Mouse (Mus musculus) Muller cell, postnatal 12 days (primary cell): ENCODE data around the gene Il17re.

Experiments
- DNase-seq: peaks from one replicate; pipeline ENCODE4 v3.0.0-alpha.2; 2015; ENCODE audit errors: inconsistent ontology term

Gene Il17re

DNA sequence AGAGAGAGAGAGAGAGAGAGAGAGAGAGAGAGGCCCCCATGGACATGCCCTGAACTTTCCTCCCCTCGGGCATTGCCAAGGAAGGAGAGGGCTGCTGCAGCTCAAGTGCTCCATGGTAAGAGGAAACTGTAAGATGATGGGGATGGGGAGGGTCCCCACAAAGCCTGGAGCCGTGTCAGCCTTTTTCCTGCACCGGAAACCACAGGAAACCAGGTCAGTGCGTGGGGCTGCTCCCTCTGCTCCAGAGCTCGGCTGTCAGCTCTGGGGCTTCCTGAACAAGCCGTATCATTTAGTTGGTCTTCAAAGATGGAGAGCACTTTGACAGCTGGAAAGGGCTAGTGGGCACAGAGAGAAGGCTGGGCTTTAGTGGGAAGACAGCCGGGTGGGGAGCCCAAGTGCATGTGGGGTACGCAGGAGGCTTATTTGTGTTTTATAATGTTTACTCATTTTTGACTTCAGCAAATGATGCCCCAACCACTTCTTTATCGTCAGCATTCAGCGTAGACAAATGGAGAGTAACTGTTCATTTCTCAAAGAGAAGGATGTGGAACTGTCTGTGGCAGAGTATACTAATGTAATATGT is at the start of gene Il17re:
Gene Il17re (plus strand): TSS at position 533 of the 583 bp plus-strand sequence.
- no peak for DNase-seq

DNA sequence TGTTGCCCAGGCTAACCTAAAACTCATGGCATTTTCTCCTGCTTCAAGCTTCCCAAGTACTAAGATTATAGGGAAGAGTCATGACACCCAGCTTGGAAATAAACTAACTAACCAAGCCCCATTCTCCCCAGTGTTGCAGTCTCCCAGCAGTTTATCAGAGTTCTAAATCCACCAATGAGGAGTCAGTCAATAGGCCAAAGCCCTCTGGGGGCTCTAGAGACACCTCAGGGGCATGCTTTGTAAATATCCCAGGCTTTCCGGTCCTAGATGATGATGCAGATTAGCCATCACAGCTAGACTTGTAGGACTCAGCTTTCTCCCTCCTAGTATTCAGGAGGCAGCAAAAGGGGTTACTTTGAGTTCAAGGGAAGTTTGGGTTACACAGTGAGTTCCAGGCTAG is 48.3 kb upstream of the Il17re start:
- no peak for DNase-seq

DNA sequence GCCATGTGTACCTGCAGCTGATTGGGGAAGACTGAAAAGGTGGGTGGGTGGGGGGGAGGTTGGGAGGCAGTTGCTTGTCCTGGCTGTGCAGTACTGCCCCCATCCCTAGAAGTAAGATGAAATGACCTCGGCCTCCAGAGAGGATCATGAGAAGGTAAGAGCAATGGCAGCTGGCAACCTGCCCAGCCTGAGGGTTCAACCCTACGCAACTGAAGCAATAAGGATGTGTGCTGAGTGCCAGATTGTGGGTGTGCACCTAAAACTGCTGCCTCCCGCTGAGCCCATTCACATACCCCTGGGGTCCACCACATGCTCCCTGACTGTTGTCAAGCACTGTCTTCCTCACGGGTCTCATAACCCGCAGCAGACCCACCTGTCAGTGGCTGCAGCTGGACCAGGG is 41.9 kb upstream of the Il17re start:
- no peak for DNase-seq

DNA sequence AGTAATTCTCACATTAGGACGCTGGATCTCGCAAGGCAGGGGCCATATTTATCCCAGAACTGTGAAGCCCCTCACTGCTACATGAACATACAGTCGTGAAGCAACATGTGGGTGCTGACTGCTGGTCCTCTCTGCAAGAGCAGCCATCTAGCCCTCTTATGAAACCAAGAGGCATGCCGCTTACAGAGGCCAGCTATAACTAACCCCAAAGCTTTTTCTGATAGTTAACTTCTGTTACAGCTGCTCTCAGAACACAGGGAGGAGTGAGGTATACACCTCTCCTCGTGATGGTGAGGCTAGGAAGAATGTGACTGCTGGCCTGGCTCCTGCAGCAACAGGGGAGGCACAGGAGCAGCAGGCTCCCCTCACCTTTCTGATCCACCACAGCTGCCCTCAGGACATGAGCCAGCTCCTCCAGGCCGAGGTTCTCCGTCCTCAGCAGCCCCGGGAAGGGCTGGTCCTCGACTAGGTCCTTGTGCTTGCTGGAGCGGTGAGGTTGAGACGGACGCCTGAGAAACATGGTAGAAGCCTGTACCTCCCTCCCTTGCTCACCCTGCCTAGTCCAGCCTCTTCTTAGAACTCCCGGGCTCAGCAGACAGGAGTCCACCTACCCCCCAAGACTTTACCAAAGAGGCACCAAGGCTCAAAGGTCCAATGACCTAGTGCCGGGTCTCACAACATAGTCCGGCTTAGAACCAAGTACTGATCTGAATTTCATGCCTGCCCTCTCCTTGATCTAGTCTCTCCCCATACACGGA is 39.7 kb upstream of the Il17re start:
- DNase-seq = no peak

DNA sequence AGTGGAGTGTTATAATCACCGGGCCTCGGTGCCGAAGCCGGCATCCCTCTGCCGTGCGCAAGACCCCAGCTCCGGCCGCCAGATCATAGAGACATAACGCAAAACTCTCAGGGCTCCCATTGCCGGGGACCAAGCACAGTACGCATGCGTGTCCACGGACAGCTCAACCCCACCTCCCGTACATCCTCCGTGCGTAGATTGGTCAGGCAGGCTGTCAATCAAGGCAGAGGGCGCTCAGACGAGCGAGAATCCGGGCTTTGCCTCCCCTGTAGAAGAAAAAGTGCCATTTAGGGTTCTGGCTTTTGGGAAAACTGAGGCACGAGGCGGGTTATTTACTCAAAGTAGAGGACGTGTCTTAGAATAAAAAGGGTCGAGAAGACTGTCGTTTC is 39.1 kb upstream of the Il17re start, which contains the start of gene Rpusd3:
Gene Rpusd3 (minus strand): TSS at position 142 of the 389 bp plus-strand sequence.
- peak; percentile 90 for DNase-seq

DNA sequence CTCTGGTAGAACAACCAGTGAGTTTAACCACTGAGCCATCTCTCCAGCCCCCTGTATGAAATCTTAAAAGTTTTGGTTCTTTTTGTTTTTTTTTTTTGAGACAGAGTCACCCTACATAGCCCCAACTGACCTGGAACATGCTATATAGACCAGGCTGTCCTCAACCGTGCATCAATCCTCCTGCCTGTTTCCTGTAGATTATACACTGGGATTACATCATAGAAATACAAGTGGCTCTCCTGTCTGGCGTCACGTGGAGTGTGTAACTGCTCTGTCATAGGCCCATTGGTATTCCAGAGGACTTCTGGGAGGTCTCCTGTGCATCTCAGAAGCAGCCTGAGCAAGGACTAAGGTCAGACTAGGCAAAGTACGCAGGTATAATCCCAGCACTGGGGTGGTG is 35.3 kb upstream of the Il17re start:
- DNase-seq = no peak

DNA sequence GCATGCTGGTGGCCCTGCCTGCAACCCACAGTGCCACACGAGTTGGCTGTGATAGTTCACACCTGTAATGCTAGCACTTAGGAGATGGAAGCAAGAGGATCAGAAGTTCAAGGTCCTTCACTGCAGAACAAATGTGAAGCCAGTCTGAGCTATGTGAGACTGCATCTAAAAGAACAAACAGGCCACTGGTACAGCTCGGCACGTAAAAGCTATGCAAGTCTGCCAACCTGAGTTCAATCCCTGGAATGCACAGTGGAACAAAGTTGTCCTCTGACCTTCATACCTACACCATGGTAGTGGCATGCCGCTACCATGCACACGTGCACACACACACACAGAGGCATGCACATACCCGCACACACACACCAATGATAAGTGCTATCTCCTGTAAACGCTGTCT is 34.1 kb upstream of the Il17re start:
- no peak for DNase-seq

DNA sequence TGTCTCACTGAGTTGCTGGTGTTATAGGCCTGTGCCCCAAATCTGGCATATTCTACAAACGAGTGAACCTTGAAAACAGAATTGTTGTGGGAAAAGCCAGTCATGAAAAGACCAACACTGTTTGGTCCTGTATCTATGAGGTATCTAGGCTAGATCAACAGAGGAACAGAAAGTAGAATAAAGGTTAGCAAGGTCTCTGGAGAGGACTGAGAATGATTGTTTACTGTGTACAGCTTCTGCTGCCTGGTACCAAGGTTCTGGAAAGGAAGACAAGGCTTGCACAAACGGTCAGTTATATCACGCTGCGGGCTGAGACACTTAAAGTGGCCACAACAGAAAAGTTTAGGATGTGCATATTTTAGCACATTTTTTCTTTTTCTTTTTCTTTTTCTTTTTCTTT is 31.6 kb upstream of the Il17re start:
- no peak for DNase-seq

DNA sequence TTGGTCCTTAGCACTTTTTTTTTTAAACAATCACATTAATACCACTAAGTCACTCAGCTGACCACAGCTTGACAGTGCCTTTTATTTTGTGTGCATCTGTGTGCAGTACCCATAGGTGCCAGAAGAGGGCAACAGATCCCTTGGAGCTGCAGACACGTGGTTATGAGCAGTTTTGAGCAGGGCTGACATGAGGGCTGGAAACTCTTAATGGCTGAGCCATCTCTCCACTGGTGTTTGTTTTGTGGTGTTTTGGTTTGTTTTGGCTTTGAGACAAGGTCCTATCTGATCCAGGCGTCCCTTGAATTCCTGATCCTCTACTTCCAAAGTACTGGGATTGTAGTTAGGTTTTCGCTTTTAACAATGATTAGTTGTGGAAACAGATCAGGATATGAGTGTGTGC is 30.9 kb upstream of the Il17re start:
- DNase-seq = no peak

DNA sequence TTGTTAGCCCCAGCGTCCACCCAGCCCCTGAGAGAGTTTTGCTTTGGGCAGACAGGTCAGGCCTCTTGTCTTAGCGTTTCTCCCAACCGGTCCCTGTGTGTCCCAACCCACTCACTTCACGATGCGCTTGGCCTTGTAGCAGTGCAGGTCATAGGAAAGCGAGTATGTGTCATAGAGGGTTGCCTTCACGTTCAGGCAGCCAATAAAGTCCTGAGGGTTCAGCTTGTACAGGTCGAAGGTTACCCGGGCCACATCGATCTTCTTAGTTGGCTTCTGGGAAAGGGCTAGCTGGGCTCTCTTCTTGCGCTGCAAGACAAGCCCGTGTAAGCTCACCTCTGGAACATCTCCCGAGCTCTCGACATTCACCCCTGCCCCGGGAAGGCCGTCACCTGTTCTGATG is 30.3 kb upstream of the Il17re start:
- DNase-seq = no peak

DNA sequence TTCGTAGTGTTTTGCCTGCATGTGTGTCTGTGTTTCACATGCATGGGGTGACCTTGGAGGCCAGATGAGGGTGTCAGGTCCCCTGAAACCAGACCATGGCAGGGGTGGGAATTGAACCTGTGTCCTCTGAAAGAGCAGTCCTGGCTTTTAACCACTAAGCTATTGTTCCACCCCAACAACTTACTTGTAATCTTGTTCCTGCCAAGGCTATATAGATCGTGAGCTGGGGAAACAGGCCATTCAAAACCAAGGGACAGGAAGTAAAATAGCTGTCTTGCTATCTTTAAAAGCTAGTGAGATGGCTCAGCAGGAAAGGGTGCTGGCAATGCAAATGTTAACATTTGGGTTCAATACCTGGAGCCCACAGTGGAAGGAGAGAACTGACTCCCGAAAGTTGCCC is 28.3 kb upstream of the Il17re start:
- no peak for DNase-seq

DNA sequence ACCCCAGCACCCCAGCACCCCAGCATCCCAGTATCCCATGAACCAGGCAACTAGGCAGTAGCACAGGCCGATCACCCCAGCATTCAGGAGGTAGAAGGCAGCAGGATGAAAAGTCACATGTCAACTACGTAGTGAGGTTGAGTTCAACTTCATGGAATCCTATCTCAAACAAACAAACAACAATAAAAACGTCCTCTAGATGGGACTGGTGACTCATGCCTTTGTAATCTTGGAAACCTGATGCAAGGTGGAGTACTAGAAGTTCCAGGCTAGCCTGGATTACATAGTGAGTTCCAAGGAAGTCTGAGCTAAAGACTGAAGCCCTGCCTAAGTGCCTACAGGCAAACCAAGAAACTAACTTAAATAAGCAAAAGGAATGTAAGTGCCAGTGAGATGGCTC is 27.4 kb upstream of the Il17re start:
- DNase-seq = no peak

DNA sequence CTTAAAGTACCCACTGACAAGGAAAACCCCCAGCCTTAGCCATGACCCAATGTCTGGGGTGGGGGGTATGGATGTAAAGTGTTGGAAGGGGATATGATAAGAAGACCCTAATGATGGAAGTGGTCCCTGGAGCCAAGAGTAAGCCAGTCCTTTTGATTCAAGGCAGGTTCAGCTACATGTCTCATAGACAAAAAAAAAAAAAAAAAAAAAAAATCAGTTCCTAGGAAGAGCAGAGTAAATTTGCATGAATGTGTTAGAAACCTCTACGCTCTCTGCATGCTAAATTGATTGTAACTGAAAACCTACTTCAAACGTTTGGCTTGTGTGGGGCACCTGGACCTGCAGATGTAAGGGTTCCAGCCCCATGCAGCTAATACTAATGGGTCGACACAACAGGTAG is 26.5 kb upstream of the Il17re start:
- no peak for DNase-seq

DNA sequence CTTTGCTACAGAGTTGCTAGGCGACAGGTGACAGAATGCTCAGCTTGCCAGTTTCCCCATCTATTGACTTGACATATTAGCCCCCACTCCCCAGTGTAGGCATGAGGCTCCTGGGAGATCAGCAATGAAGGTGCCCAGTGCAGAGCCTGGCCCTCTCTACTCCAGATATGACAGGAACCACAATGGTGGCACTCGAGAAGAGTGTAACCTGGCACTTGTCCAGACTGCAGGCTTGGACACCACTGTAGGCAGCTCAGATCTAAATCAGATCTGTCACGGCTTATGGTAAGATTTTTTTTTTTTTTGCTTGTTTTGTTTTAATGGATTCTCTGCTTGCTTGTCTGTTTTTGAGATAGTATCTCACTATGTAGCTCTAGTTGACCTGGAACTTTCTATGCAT is 24.6 kb upstream of the Il17re start:
- no peak for DNase-seq

DNA sequence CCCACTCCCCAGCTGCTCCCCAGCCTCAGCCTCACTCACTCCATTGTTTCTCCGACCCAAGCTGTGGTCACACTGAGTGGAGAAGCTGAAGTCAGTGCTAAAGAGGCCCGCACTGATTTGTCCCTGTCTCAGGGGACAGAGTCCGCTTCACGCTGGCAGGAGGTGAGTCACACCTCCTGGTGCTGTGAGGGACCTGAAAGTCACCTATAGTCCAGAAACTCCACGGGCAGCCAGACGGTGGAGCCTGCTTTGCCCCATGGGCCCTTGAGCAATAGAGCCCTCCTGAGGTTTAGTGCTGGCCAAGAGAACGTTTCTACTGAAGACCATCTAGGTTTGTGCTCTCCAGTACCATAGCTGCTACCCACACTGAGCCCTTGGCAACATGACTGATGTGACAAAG is 23.6 kb upstream of the Il17re start:
- no peak for DNase-seq

DNA sequence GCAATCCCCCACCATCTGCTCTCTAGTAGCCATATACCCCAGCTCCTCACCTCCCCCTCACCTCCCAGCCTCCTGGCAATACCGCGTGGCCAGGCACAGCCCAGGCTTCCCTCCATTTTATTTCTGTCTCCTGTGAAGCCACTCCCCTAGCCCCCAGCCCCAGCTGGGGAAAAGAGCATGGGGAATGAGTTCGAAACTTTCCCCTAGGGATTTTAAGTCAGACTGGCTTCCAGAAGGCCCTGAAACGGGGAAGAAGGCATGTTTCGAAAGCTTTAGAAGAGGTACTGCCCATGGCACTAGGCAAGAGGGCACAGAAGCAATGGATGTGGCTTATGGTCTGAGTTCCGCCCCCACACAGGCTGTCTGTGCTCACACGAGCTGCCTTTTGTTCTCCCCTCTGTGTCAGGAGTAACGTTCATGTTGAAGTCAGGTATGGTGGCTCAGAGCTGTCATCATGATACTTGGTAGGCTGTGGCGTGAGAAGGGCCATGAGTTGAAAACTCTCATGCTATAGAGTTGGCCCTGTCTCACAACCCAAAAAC is 22.5 kb upstream of the Il17re start, which contains the start of gene Cidec:
Gene Cidec (minus strand): TSS at position 97 of the 542 bp plus-strand sequence.
- no peak for DNase-seq

DNA sequence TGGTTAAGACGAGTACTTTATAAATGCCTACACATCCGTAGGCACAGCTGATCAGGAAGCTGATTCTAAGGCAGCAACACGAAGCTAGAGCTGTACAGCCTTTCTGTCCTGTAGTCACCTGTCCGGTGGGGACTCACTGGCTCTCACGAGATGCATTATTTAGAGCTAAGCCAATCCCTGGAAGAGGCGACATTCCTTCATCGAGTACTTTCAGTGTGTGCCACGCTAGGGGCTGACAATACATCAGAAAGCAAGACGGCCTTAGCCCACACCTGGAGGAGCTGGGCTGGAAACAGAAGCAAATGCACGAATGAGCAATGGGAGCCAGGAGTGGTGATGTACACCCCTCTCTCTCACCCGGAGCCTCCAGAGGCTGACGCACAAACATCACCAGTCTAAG is 21.1 kb upstream of the Il17re start:
- DNase-seq = no peak

DNA sequence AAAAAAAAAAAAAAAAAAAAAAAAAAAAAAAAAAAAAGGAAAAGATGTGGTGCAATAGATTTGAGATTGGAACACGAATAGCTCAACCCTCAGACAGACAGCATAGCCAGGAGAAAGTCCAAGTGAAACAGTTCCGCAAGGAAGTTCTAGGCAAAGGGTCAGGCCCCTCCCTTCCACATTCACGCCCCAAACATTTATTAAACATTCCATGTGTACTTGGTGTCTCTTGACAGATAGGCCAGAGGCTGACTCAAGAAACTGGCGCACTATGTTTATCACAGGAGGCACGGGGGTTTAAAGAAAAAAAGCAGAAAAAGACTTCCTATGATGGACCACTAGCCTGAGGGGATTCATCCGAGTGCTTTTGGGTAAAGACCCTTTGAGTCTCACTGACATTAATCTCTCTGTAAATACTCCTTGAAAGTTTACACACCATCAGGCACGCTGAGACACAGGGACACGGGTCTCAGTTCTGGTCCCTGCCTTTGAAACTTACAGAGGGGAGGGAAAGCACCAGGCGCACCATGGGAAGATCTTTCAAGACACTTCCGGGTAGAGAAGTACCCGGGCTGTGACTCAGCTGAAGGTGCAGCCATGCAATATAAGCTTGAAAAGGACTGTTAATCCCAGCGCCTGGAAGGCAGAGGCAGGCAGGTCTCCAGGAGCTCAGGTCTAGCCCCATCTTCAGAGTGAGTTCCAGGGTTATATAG is 19.4 kb upstream of the Il17re start:
- no peak for DNase-seq

DNA sequence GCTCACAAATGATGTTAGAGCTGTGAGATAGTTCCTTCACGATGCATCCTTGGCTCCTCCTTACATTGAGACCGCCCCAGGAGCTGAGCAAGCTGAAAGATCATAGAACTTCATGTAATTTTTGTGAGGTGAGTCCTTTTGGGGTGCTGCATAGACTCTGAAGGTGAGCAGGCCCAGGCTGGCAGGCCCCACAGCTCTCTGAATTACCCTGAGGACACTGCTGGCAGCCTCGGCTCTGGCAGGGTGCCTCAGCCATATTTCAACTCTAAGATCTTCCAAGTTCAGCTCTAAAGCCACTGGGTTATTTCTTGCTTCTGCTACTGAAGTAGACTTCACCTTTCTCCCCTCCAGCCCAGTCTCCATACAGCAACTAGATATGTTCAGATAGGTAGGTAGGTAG is 17.6 kb upstream of the Il17re start:
- no peak for DNase-seq

DNA sequence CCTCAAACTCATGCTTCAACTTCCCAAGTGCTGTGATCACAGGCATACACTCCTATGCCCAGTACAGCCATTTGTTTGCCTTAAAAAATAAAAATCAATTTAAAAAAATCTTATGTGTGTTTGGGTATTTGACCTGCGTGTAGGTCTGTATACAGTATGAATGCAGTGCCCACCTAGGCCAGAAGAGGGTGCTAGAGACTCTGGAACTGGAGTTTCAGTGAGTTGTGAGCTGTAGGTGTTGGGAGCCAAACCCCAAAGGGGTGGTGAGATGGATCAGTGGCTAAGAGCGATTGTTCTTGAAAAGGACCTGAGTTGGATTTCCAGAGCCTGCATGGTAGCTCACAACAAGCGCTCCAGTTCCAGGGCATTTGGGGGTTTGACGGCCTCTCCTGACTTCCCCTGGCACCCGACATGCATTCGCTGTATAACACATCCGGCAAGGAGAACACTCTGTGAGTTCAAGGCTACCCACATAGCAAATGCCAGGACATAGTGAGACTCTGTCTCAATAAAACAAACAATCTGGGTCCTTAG is 17.1 kb upstream of the Il17re start:
- DNase-seq = peak; percentile 73

DNA sequence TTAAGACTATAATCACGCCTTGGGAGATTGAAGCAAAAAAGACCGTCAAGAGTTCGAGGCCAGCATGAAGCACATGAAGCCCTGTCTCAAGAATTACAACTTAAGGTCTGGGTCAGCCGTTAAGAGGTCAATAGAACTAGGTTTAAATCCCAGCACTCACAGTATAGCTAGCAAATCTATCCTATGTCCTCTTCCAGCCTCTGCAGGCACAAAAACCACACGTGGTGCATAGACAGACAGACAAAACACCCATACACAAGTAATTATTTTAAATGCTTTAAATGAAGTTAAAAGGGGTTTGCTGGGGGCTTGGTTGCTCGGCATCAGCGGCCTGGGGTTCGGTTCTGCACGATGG is 16.2 kb upstream of the Il17re start:
- no peak for DNase-seq

DNA sequence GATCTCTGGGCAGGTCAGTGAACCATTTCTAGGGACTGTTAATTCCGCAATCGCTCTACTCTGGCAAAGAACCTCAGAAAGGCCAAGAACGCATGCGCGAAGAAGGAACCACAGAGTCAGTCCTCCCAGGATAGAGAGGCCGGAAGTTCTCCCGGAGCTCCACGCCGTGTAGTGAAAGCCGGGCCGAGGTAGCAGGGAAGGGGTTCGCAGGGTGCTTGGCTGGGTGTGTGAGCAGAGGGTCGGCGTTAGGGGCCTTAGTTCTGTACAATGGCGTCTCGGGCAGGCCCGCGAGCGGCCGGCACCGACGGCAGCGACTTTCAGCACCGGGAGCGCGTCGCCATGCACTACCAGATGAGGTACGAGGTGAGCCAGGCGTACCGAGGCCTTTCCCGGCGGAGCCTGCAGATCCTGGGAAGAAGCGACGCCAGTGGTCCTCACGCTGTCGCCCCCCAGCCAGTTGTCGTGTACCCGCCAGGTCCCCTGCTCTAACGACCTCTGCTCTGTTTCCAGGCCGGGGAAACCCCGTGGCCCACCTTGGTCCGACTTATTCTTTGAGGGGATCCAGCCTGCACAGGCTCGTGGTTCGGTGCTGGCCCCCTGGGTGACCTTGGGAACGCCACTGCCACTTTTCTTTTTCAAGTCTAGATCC is 15.7 kb upstream of the Il17re start, which contains the start of gene Jagn1:
Gene Jagn1 (plus strand): TSS at position 128 of the 649 bp plus-strand sequence.
- DNase-seq = peak; percentile 93
